Mouse (Mus musculus) CH12.LX (cell line): ENCODE measurements around the gene Chmp2a. TPM values are rescaled to one million over a fixed set of nuclear protein-coding genes. Genes with fewer than 3 reads are reported as not detected.

Experiments used
- DNase-seq: peaks from one replicate; pipeline ENCODE4 v3.0.0-alpha.2; 2013; ENCODE audit errors: extremely low read depth
- H3K27ac ChIP-seq: 2 replicates; pipeline ENCODE4 v1.5.1; 2012; ENCODE audit warnings: low read depth, mild to moderate bottlenecking, control low read depth, moderate library complexity; ENCODE audit not compliant: insufficient read depth
- H3K27me3 ChIP-seq: replicated peaks from 2 replicates; pipeline ENCODE3; 2012; ENCODE audit warnings: inconsistent platforms
- H3K36me3 ChIP-seq, 2 experiments: replicated peaks in 1 of 2; 2 replicates each; pipeline versions ENCODE3 to v1.6.1; 2012; ENCODE audit warnings: inconsistent platforms in 1 of 2, low read length in 1 of 2, mild to moderate bottlenecking in 1 of 2, mixed read lengths in 1 of 2, moderate library complexity in 1 of 2; ENCODE audit not compliant: control insufficient read depth in 1 of 2, insufficient read depth in 1 of 2
- H3K4me1 ChIP-seq, 2 experiments: 2 replicates each; pipeline ENCODE4 v1.6.1; 2012; ENCODE audit warnings: inconsistent platforms in 1 of 2, moderate library complexity in 1 of 2; ENCODE audit not compliant: insufficient read depth in 2 of 2, control insufficient read depth in 1 of 2
- H3K4me2 ChIP-seq: 2 replicates; pipeline ENCODE4 v1.6.1; 2012; ENCODE audit warnings: low read depth, mild to moderate bottlenecking, control low read depth; ENCODE audit not compliant: poor library complexity, insufficient read depth, severe bottlenecking
- H3K4me3 ChIP-seq, 3 experiments: fragments of 150-350 bp in 1 of 3; sonication (generic) in 1 of 3; replicated peaks in 1 of 3; 2 replicates each; pipeline versions ENCODE3 to v1.5.1; 2011 to 2012; ENCODE audit warnings: low read depth in 2 of 3, low read length in 2 of 3, mild to moderate bottlenecking in 2 of 3, moderate library complexity in 2 of 3, control low read depth in 1 of 3, improper control_type of control experiment in 1 of 3, inconsistent platforms in 1 of 3, mixed read lengths in 1 of 3; ENCODE audit not compliant: poor library complexity in 1 of 3
- H3K79me2 ChIP-seq: replicated peaks from 2 replicates; pipeline ENCODE4 v1.6.1; 2012; ENCODE audit warnings: mild to moderate bottlenecking, moderate library complexity; ENCODE audit not compliant: control insufficient read depth, poor library complexity, insufficient read depth, severe bottlenecking; ENCODE audit errors: extremely low read depth
- H3K9ac ChIP-seq: 2 replicates; pipeline ENCODE4 v1.6.1; 2012; ENCODE audit warnings: low read depth, mild to moderate bottlenecking, control low read depth, moderate library complexity; ENCODE audit not compliant: insufficient read depth
- H3K9me3 ChIP-seq: replicated peaks from 2 replicates; pipeline ENCODE3; 2012; ENCODE audit warnings: low read length, inconsistent platforms, mixed read lengths
- BHLHE40 ChIP-seq: IDR thresholded peaks from 2 replicates; pipeline ENCODE4 v1.6.1; 2011; ENCODE audit warnings: mild to moderate bottlenecking, low read depth, low read length, improper control_type of control experiment
- CHD2 ChIP-seq: IDR thresholded peaks from 2 replicates; pipeline ENCODE4 v1.6.1; 2011; ENCODE audit warnings: low read length, improper control_type of control experiment
- CTCF ChIP-seq, 2 experiments: IDR thresholded peaks in 1 of 2; conservative IDR thresholded peaks in 1 of 2; 2 replicates each; pipeline ENCODE4 v1.5.1; 2011 to 2012; ENCODE audit warnings: low read depth in 2 of 2, low read length in 2 of 2, improper control_type of control experiment in 1 of 2, inconsistent platforms in 1 of 2, mild to moderate bottlenecking in 1 of 2, moderate library complexity in 1 of 2
- E2F4 ChIP-seq: IDR thresholded peaks from 2 replicates; pipeline ENCODE4 v1.6.1; 2011; ENCODE audit warnings: low read depth, low read length, improper control_type of control experiment; ENCODE audit not compliant: insufficient replicate concordance
- ELF1 ChIP-seq: IDR thresholded peaks from 2 replicates; pipeline ENCODE4 v1.6.1; 2014; ENCODE audit warnings: low read depth, mild to moderate bottlenecking, inconsistent platforms, low read length, improper control_type of control experiment
- EP300 ChIP-seq: IDR thresholded peaks from 2 replicates; pipeline ENCODE4 v1.6.1; 2011; ENCODE audit warnings: low read length, improper control_type of control experiment
- ETS1 ChIP-seq: conservative IDR thresholded peaks from 2 replicates; pipeline ENCODE4 v1.6.1; 2012; ENCODE audit warnings: low read depth, mild to moderate bottlenecking, inconsistent platforms, low read length, improper control_type of control experiment, moderate library complexity
- GABPA ChIP-seq: IDR thresholded peaks from 2 replicates; pipeline ENCODE4 v1.6.1; 2012; ENCODE audit warnings: low read depth, low read length, improper control_type of control experiment, inconsistent platforms; ENCODE audit not compliant: insufficient replicate concordance
- HCFC1 ChIP-seq: IDR thresholded peaks from 2 replicates; pipeline ENCODE4 v1.6.1; 2012; ENCODE audit warnings: low read depth, mild to moderate bottlenecking, inconsistent platforms, low read length, improper control_type of control experiment
- IRF4 ChIP-seq: IDR thresholded peaks from 2 replicates; pipeline ENCODE4 v1.6.1; 2014; ENCODE audit warnings: low read depth, mild to moderate bottlenecking, inconsistent platforms, low read length, improper control_type of control experiment
- JUN ChIP-seq: IDR thresholded peaks from 2 replicates; pipeline ENCODE4 v1.6.1; 2011; ENCODE audit warnings: low read depth, mild to moderate bottlenecking, low read length, improper control_type of control experiment, moderate library complexity; ENCODE audit not compliant: insufficient read depth
- JUND ChIP-seq: conservative IDR thresholded peaks from 2 replicates; pipeline ENCODE4 v1.6.1; 2011; ENCODE audit warnings: low read depth, low read length, improper control_type of control experiment
- KAT2A ChIP-seq: IDR thresholded peaks from 2 replicates; pipeline ENCODE4 v1.6.1; 2012; ENCODE audit warnings: low read length, improper control_type of control experiment, inconsistent platforms; ENCODE audit not compliant: insufficient replicate concordance
- MAFK ChIP-seq: IDR thresholded peaks from 2 replicates; pipeline ENCODE4 v1.6.1; 2011; ENCODE audit warnings: low read length, improper control_type of control experiment; ENCODE audit not compliant: insufficient replicate concordance
- MAX ChIP-seq: IDR thresholded peaks from 2 replicates; pipeline ENCODE4 v1.6.1; 2011; ENCODE audit warnings: low read length, improper control_type of control experiment
- MAZ ChIP-seq: IDR thresholded peaks from 2 replicates; pipeline ENCODE4 v1.6.1; 2012; ENCODE audit warnings: low read depth, mild to moderate bottlenecking, inconsistent platforms, low read length, improper control_type of control experiment, moderate library complexity
- MEF2A ChIP-seq: IDR thresholded peaks from 2 replicates; pipeline ENCODE4 v1.6.1; 2014; ENCODE audit warnings: low read depth, mild to moderate bottlenecking, inconsistent platforms, low read length, improper control_type of control experiment, borderline replicate concordance
- MXI1 ChIP-seq: IDR thresholded peaks from 2 replicates; pipeline ENCODE4 v1.6.1; 2011; ENCODE audit warnings: mild to moderate bottlenecking, low read depth, low read length, improper control_type of control experiment
- NELFE ChIP-seq: IDR thresholded peaks from 2 replicates; pipeline ENCODE4 v1.6.1; 2011; ENCODE audit warnings: low read depth, low read length, improper control_type of control experiment
- NRF1 ChIP-seq: IDR thresholded peaks from 2 replicates; pipeline ENCODE4 v1.6.1; 2014; ENCODE audit warnings: low read depth, mild to moderate bottlenecking, inconsistent platforms, low read length, improper control_type of control experiment, moderate library complexity
- PAX5 ChIP-seq: IDR thresholded peaks from 2 replicates; pipeline ENCODE4 v1.6.1; 2012; ENCODE audit warnings: low read length, inconsistent platforms, mixed read lengths
- POLR2A ChIP-seq: IDR thresholded peaks from 2 replicates; pipeline ENCODE4 v1.6.1; 2011; ENCODE audit warnings: low read depth, mild to moderate bottlenecking, improper control_type of control experiment, low read length
- POLR2AphosphoS2 ChIP-seq: IDR thresholded peaks from 2 replicates; pipeline ENCODE4 v1.6.1; 2011; ENCODE audit warnings: low read depth, low read length, improper control_type of control experiment
- RAD21 ChIP-seq: IDR thresholded peaks from 2 replicates; pipeline ENCODE4 v1.6.1; 2011; ENCODE audit warnings: low read depth, mild to moderate bottlenecking, low read length, improper control_type of control experiment, moderate library complexity
- SIN3A ChIP-seq: IDR thresholded peaks from 2 replicates; pipeline ENCODE4 v1.6.1; 2012; ENCODE audit warnings: low read length, improper control_type of control experiment, inconsistent platforms
- SMC3 ChIP-seq: IDR thresholded peaks from 2 replicates; pipeline ENCODE4 v1.6.1; 2011; ENCODE audit warnings: low read depth, low read length, improper control_type of control experiment
- TCF12 ChIP-seq: IDR thresholded peaks from 2 replicates; pipeline ENCODE4 v1.6.1; 2014; ENCODE audit warnings: low read depth, mild to moderate bottlenecking, inconsistent platforms, low read length, improper control_type of control experiment
- UBTF ChIP-seq: IDR thresholded peaks from 2 replicates; pipeline ENCODE4 v1.6.1; 2012; ENCODE audit warnings: low read depth, mild to moderate bottlenecking, inconsistent platforms, low read length, improper control_type of control experiment, moderate library complexity
- USF1 ChIP-seq: IDR thresholded peaks from 2 replicates; pipeline ENCODE4 v1.6.1; 2014; ENCODE audit warnings: low read depth, mild to moderate bottlenecking, inconsistent platforms, low read length, improper control_type of control experiment
- ZC3H11A ChIP-seq: IDR thresholded peaks from 2 replicates; pipeline ENCODE4 v1.6.1; 2012; ENCODE audit warnings: low read depth, mild to moderate bottlenecking, inconsistent platforms, low read length, improper control_type of control experiment
- ZKSCAN1 ChIP-seq: IDR thresholded peaks from 2 replicates; pipeline ENCODE4 v1.6.1; 2012; ENCODE audit warnings: low read depth, inconsistent platforms, low read length, improper control_type of control experiment, borderline replicate concordance
- ZMIZ1 ChIP-seq: IDR thresholded peaks from 2 replicates; pipeline ENCODE4 v1.6.1; 2012; ENCODE audit warnings: low read depth, mild to moderate bottlenecking, inconsistent platforms, low read length, improper control_type of control experiment
- ZNF384 ChIP-seq: IDR thresholded peaks from 2 replicates; pipeline ENCODE4 v1.6.1; 2012; ENCODE audit warnings: low read depth, low read length, improper control_type of control experiment, inconsistent platforms
- dilution Hi-C: fragments of 300-500 bp; cut with MboI; formaldehyde crosslinking; loops from 2 replicates; pipeline ENCODE4 v1.14.3; 2020; ENCODE audit warnings: low sequenced_read_pairs; ENCODE audit not compliant: extremely low pct_unique_long_range_greater_than_20kb, extremely low pct_ligation_motif_present
- in situ Hi-C: fragments of 300-500 bp; cut with MboI; formaldehyde crosslinking; loops from 3 replicates; pipeline ENCODE4 v1.14.3; 2019; ENCODE audit warnings: low sequenced_read_pairs, low pct_ligation_motif_present, low pct_unique_long_range_greater_than_20kb, mixed read lengths
- polyA plus RNA-seq: library from polyadenylated mRNA; unstranded; fragments of >175 nt; gene quantifications from 2 replicates; pipeline ENCODE4 v1.2.1, GENCODE M21; 2012; ENCODE audit warnings: low read depth; ENCODE audit not compliant: insufficient read length
- total RNA-seq, 2 experiments: library from RNA; depleted of rRNA; stranded (reverse); fragments of 300-350 nt in 1 of 2; fragments of >200 nt in 1 of 2; gene quantifications; 2 replicates each; pipeline ENCODE4 v1.2.3; 2012 to 2014

Gene Chmp2a
- total and polyA plus RNA-seq, 3 experiments: 115 to 134 (median 131) TPM

GRCm38 (mm10) chr7:13024805-13025204 lies 9.8 kb downstream of the Chmp2a start (continued):
- TF ChIP-seq NRF1 (peak; percentile 83), ZNF384 (no peak), PAX5 (no peak), JUN (no peak), SIN3A (no peak; the same call in 1 of the 2 replicates), JUND (no peak), EP300 (no peak), ZKSCAN1 (no peak), UBTF (no peak), POLR2A (no peak), POLR2AphosphoS2 (no peak), MAX (no peak), BHLHE40 (peak; percentile 64; the same call in 1 of the 2 replicates), CHD2 (peak; percentile 83), RAD21 (no peak), USF1 (no peak), E2F4 (no peak), ZC3H11A (no peak), ETS1 (no peak)

GRCm38 (mm10) chr7:13023928-13024731 lies 10.5 kb downstream of the Chmp2a start:
- Histone ChIP-seq H3K4me2 (peak overlapping the region; percentile 84; the same call in 1 of the 2 replicates), H3K4me3 (peak overlapping the region; percentile 92 to 100 (median 94)), H3K9me3 (no peaks in the 10 kb centered on the region), H3K36me3 (peaks cover 33 to 40% of the 10 kb centered on the region in 2 experiments), H3K27me3 (peaks cover 4% of the 10 kb centered on the region), H3K27ac (peak overlapping the region; percentile 80), H3K4me1 (peaks cover 10 to 44% of the 10 kb centered on the region in 2 experiments; a peak in 3 of 4 replicates), H3K9ac (peak overlapping the region; percentile 78), H3K79me2 (peaks cover 30% of the 10 kb centered on the region)
- peak; percentile 92 for DNase-seq
- dilution Hi-C loops (no loop called here), in situ Hi-C loops (loop anchor here (25.0 kb wide), 1 partner anchor 537 kb away; the partner anchor contains the start of gene Zfp606)
- TF ChIP-seq POLR2AphosphoS2 (peak; percentile 90), E2F4 (no peak), MAZ (peak; percentile 16; the same call in 1 of the 2 replicates), MAX (peak; percentile 88), TCF12 (peak; percentile 73), MAFK (no peak), NELFE (peak; percentile 98), MEF2A (peak; percentile 40; the same call in 1 of the 2 replicates), BHLHE40 (peak; percentile 51), NRF1 (peak; percentile 86), IRF4 (no peak), USF1 (no peak), POLR2A (peak; percentile 98), MXI1 (peak; percentile 67; the same call in 1 of the 2 replicates), ZKSCAN1 (no peak), ELF1 (0 out of 2 replicates have a peak, but pooled peaks have one; percentile 2), RAD21 (no peak), CTCF (conservative IDR thresholded peaks at IDR 0.05 in 1 of 2, IDR thresholded peaks at IDR 0.05 in 1 of 2; ENCODE audit: low read depth in 2 of 2, low read length in 2 of 2) (no peak), SIN3A (no peak; the same call in 1 of the 2 replicates), ZMIZ1 (peak; percentile 95), SMC3 (no peak), KAT2A (0 out of 2 replicates have a peak, but pooled peaks have one; percentile 16), GABPA (no peak), HCFC1 (no peak), PAX5 (no peak)
